In the genomic region with DNA sequence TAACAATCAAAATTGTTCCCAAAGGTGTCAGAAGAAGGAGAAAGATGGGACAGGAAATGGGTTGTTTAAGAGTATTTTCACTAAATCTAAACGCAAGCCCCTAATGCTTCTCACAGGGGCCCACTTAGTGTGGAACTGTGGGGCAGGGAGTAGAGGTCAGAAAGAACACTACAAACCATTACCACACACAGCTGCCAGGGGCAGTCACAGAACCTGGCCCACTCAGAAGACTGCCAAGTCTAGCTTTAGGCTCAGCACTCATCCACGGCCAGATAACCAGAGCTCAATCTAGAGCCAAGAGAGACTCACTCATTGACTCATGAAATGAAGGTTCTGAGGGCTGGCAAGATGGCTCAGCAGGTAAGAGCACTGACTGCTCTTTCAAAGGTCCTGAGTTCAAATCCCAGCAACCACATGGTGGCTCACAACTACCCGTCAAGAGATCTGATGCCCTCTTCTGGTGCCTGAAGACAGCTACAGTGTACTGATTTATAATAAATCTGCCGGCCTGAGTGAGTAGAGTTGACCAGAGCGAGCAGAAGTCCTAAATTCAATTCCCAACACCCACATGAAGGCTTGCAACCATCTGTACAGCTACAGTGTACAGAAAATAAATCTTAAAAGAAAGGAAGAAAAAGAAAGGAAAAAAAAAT, we compare ENCODE assay signal across 8 mouse cellular contexts. TPM values are rescaled to one million over a fixed set of nuclear protein-coding genes. Genes with fewer than 3 reads are reported as not detected.
DNase-seq lines count a peak whose midpoint lies in the region; ATAC-seq and TF ChIP-seq lines count a peak whose summit lies in the region.

No protein-coding gene starts in this region.

- DNase-seq in lung, embryonic 14.5 days = peak; percentile 29
- no peak for DNase-seq in lung, adult 18-20 months
- DNase-seq in embryonic facial prominence, embryonic 14.5 days (ENCODE audit: low spot score) = no peak
- no peak for DNase-seq in gastrocnemius, adult 18-20 months (ENCODE audit: low spot score)
- no peak for DNase-seq in cerebellum, postnatal 10 days
- DNase-seq in urinary bladder, postnatal 4 days (ENCODE audit: low spot score in 2 of 2) = no peak

- peak; percentile 14; the same call in 1 of the 2 replicates for TF ChIP-seq CTCF in lung, embryonic 14.5 days (IDR thresholded peaks at IDR 0.05; ENCODE audit: low read depth)
- TF ChIP-seq CTCF in intestine, postnatal 0 days (IDR thresholded peaks at IDR 0.05; ENCODE audit: low read depth) = peak; percentile 46

- peak overlapping the region; percentile 76 for H3K4me2 ChIP-seq in lung, embryonic 14.5 days
- H3K4me2 ChIP-seq in embryonic facial prominence, embryonic 14.5 days (ENCODE audit: low read depth, low read length) = peak overlapping the region; percentile 84
- H3K4me2 ChIP-seq in intestine, postnatal 0 days (replicated peaks; ENCODE audit: low read depth) = peak overlapping the region; percentile 97
- peak overlapping the region; percentile 99 for H3K4me2 ChIP-seq in neural tube, embryonic 15.5 days

- H3K27me3 ChIP-seq in lung, embryonic 14.5 days (ENCODE audit: insufficient read depth, low read length) = no peaks in the 10 kb centered on the region
- no peaks in the 10 kb centered on the region for H3K27me3 ChIP-seq in embryonic facial prominence, embryonic 14.5 days (replicated peaks; ENCODE audit: control insufficient read depth, insufficient read depth, low read length)
- H3K27me3 ChIP-seq in intestine, postnatal 0 days (replicated peaks; ENCODE audit: control insufficient read depth, insufficient read depth, low read length) = no peaks in the 10 kb centered on the region
- H3K27me3 ChIP-seq in neural tube, embryonic 15.5 days (replicated peaks) = peaks cover 7% of the 10 kb centered on the region; the same call in 1 of the 2 replicates

- peak overlapping the region; percentile 98 for H3K9ac ChIP-seq in lung, embryonic 14.5 days
- H3K9ac ChIP-seq in embryonic facial prominence, embryonic 14.5 days (ENCODE audit: low read depth, low read length) = peak overlapping the region; percentile 89
- H3K9ac ChIP-seq in intestine, postnatal 0 days (ENCODE audit: low read depth, low read length) = peak overlapping the region; percentile 92; the same call in 1 of the 2 replicates
- H3K9ac ChIP-seq in neural tube, embryonic 15.5 days (replicated peaks) = peak overlapping the region; percentile 62; the same call in 1 of the 2 replicates

- peak overlapping the region; percentile 88 for H3K4me3 ChIP-seq in lung, embryonic 14.5 days (ENCODE audit: low read depth, low read length)
- peak overlapping the region; percentile 87 for H3K4me3 ChIP-seq in embryonic facial prominence, embryonic 14.5 days (ENCODE audit: low read depth, low read length)
- H3K4me3 ChIP-seq in intestine, postnatal 0 days (ENCODE audit: low read depth, low read length) = peak overlapping the region; percentile 90
- H3K4me3 ChIP-seq in neural tube, embryonic 15.5 days (replicated peaks) = peak overlapping the region; percentile 61

- 25% methylated on average over 5 of the region's 5 CpGs for WGBS in lung, embryonic 14.5 days
- 32% methylated on average over 5 of the region's 5 CpGs for WGBS in embryonic facial prominence, embryonic 14.5 days
- WGBS in intestine, postnatal 0 days = 32% methylated on average over 5 of the region's 5 CpGs
- WGBS in neural tube, embryonic 15.5 days = 41% methylated on average over 5 of the region's 5 CpGs

- peaks cover 10% of the 10 kb centered on the region; the same call in 1 of the 2 replicates for H3K4me1 ChIP-seq in lung, embryonic 14.5 days (ENCODE audit: insufficient read depth)
- H3K4me1 ChIP-seq in embryonic facial prominence, embryonic 14.5 days (ENCODE audit: control insufficient read depth, insufficient read depth, low read length) = peaks cover 18% of the 10 kb centered on the region
- H3K4me1 ChIP-seq in intestine, postnatal 0 days (replicated peaks; ENCODE audit: control insufficient read depth, insufficient read depth, low read length) = no peaks in the 10 kb centered on the region
- peaks cover 46% of the 10 kb centered on the region for H3K4me1 ChIP-seq in neural tube, embryonic 15.5 days

- peaks cover 38% of the 10 kb centered on the region for H3K36me3 ChIP-seq in lung, embryonic 14.5 days (ENCODE audit: insufficient read depth)
- H3K36me3 ChIP-seq in embryonic facial prominence, embryonic 14.5 days (ENCODE audit: control insufficient read depth, insufficient read depth, low read length) = peaks cover 31% of the 10 kb centered on the region
- peaks cover 35% of the 10 kb centered on the region for H3K36me3 ChIP-seq in intestine, postnatal 0 days (ENCODE audit: control insufficient read depth, insufficient read depth)
- H3K36me3 ChIP-seq in neural tube, embryonic 15.5 days = peaks cover 8% of the 10 kb centered on the region; the same call in 1 of the 2 replicates

- H3K27ac ChIP-seq in lung, embryonic 14.5 days (ENCODE audit: low read depth) = peak overlapping the region; percentile 97
- peak overlapping the region; percentile 97 for H3K27ac ChIP-seq in embryonic facial prominence, embryonic 14.5 days (replicated peaks; ENCODE audit: low read depth, low read length)
- peak overlapping the region; percentile 96; the same call in 1 of the 2 replicates for H3K27ac ChIP-seq in intestine, postnatal 0 days (ENCODE audit: low read depth, low read length)
- H3K27ac ChIP-seq in neural tube, embryonic 15.5 days (replicated peaks) = peak overlapping the region; percentile 87

- no peaks in the 10 kb centered on the region for H3K9me3 ChIP-seq in lung, embryonic 14.5 days (ENCODE audit: low read depth, low read length)
- H3K9me3 ChIP-seq in embryonic facial prominence, embryonic 14.5 days (ENCODE audit: control insufficient read depth, low read length) = no peaks in the 10 kb centered on the region
- H3K9me3 ChIP-seq in intestine, postnatal 0 days (ENCODE audit: control insufficient read depth) = no peaks in the 10 kb centered on the region
- H3K9me3 ChIP-seq in neural tube, embryonic 15.5 days (replicated peaks) = no peaks in the 10 kb centered on the region

- ATAC-seq in lung, embryonic 14.5 days (ENCODE audit: insufficient read depth) = no peak
- ATAC-seq in embryonic facial prominence, embryonic 14.5 days (ENCODE audit: low read depth) = no peak
- ATAC-seq in intestine, postnatal 0 days = no peak
- ATAC-seq in neural tube, embryonic 15.5 days (ENCODE audit: low FRiP score) = no peak

RNA-seq across cellular contexts. Expression of a gene that starts 2.4 kb away (rescaled TPM):
- 35.6 and 37.4 TPM in 2 replicates for polyA plus RNA-seq in lung, embryonic 14.5 days (2014; fragmentation: Nextera tagmentation; extraction: Ambion mirVana)
- polyA plus RNA-seq in embryonic facial prominence, embryonic 14.5 days (2014; fragmentation: Nextera tagmentation; extraction: Ambion mirVana) = 34.3 and 36.2 TPM in 2 replicates
- polyA plus RNA-seq in intestine, postnatal 0 days (2015; fragmentation: Nextera tagmentation; extraction: Ambion mirVana) = 18.2 and 25.8 TPM in 2 replicates
- 11.5 and 16.2 TPM in 2 replicates for polyA plus RNA-seq in neural tube, embryonic 15.5 days (2015; fragmentation: Nextera tagmentation; extraction: Ambion mirVana)
- 100 to 1,000 TPM in 1 of 2 experiments, 10 to 100 TPM in 1; 93.5 to 101 TPM for total RNA-seq in gastrocnemius, adult 18-20 months (2021)

RNA-seq across cellular contexts. Expression of a gene that starts 17.5 kb away (rescaled TPM):
- polyA plus RNA-seq in lung, embryonic 14.5 days (2014; fragmentation: Nextera tagmentation; extraction: Ambion mirVana) = 0.34 and 0.67 TPM in 2 replicates
- polyA plus RNA-seq in embryonic facial prominence, embryonic 14.5 days (2014; fragmentation: Nextera tagmentation; extraction: Ambion mirVana) = 1.5 and 1.7 TPM in 2 replicates
- 2.7 and 3.2 TPM in 2 replicates for polyA plus RNA-seq in intestine, postnatal 0 days (2015; fragmentation: Nextera tagmentation; extraction: Ambion mirVana)
- 1.6 and 1.9 TPM in 2 replicates for polyA plus RNA-seq in neural tube, embryonic 15.5 days (2015; fragmentation: Nextera tagmentation; extraction: Ambion mirVana)
- not detected for total RNA-seq in gastrocnemius, adult 18-20 months (2021)

RNA-seq across cellular contexts. Expression of a gene that starts 21.4 kb away (rescaled TPM):
- polyA plus RNA-seq in lung, embryonic 14.5 days (2014; fragmentation: Nextera tagmentation; extraction: Ambion mirVana) = 2.6 and 2.8 TPM in 2 replicates
- 3.9 and 4.0 TPM in 2 replicates for polyA plus RNA-seq in embryonic facial prominence, embryonic 14.5 days (2014; fragmentation: Nextera tagmentation; extraction: Ambion mirVana)
- 1.1 and 1.2 TPM in 2 replicates for polyA plus RNA-seq in intestine, postnatal 0 days (2015; fragmentation: Nextera tagmentation; extraction: Ambion mirVana)
- polyA plus RNA-seq in neural tube, embryonic 15.5 days (2015; fragmentation: Nextera tagmentation; extraction: Ambion mirVana) = 2.1 TPM in 2 replicates
- 1 to 10 TPM; 1.9 to 3.4 TPM for total RNA-seq in gastrocnemius, adult 18-20 months (2021)

RNA-seq across cellular contexts. Expression of a gene that starts 27.9 kb away (rescaled TPM):
- polyA plus RNA-seq in lung, embryonic 14.5 days (2014; fragmentation: Nextera tagmentation; extraction: Ambion mirVana) = 85.9 and 90.4 TPM in 2 replicates
- 60.8 and 62.0 TPM in 2 replicates for polyA plus RNA-seq in embryonic facial prominence, embryonic 14.5 days (2014; fragmentation: Nextera tagmentation; extraction: Ambion mirVana)
- 56.2 and 58.1 TPM in 2 replicates for polyA plus RNA-seq in intestine, postnatal 0 days (2015; fragmentation: Nextera tagmentation; extraction: Ambion mirVana)
- 73.6 and 74.3 TPM in 2 replicates for polyA plus RNA-seq in neural tube, embryonic 15.5 days (2015; fragmentation: Nextera tagmentation; extraction: Ambion mirVana)
- 10 to 100 TPM; 17.8 to 24.2 TPM for total RNA-seq in gastrocnemius, adult 18-20 months (2021)

RNA-seq across cellular contexts. Expression of a gene that starts 35.0 kb away (rescaled TPM):
- 0.20 and 0.73 TPM in 2 replicates for polyA plus RNA-seq in lung, embryonic 14.5 days (2014; fragmentation: Nextera tagmentation; extraction: Ambion mirVana)
- 1.4 and 4.5 TPM in 2 replicates for polyA plus RNA-seq in embryonic facial prominence, embryonic 14.5 days (2014; fragmentation: Nextera tagmentation; extraction: Ambion mirVana)
- polyA plus RNA-seq in intestine, postnatal 0 days (2015; fragmentation: Nextera tagmentation; extraction: Ambion mirVana) = 521 and 623 TPM in 2 replicates
- 1.7 and 8.7 TPM in 2 replicates for polyA plus RNA-seq in neural tube, embryonic 15.5 days (2015; fragmentation: Nextera tagmentation; extraction: Ambion mirVana)
- 1 to 10 TPM in 1 of 2 experiments, under 1 TPM in 1; 0.89 to 2.8 TPM for total RNA-seq in gastrocnemius, adult 18-20 months (2021)
